In genomic region chr4:133631071-133631768, GRCm38 (mm10) we compare ENCODE assay signal across 8 mouse cellular contexts. TPM values are rescaled to one million over a fixed set of nuclear protein-coding genes. Genes with fewer than 3 reads are reported as not detected.
A peak's percentile ranks its signal among the peaks of the same experiment; 100 is the strongest.
DNase-seq lines count a peak whose midpoint lies in the region; ATAC-seq lines count a peak whose summit lies in the region.

No protein-coding gene starts in this region.

- WGBS in forebrain, embryonic 13.5 days, result 85% methylated on average over 14 of the region's 14 CpGs
- WGBS in kidney, embryonic 14.5 days, result 72% methylated on average over 14 of the region's 14 CpGs
- 17% methylated on average over 14 of the region's 14 CpGs for WGBS in macrophage (ENCODE audit: missing documents)

- H3K79me2 ChIP-seq in macrophage (ENCODE audit: inconsistent target), result peaks cover 58% of the 10 kb centered on the region

- H3K4me1 ChIP-seq in forebrain, embryonic 13.5 days, result peaks cover 20% of the 10 kb centered on the region
- peaks cover 20% of the 10 kb centered on the region for H3K4me1 ChIP-seq in kidney, embryonic 14.5 days (ENCODE audit: control insufficient read depth, insufficient read depth, low read length)

- no peak overlapping the region for H3K4me3 ChIP-seq in forebrain, embryonic 13.5 days
- H3K4me3 ChIP-seq in kidney, embryonic 14.5 days (ENCODE audit: low read length), result 0 out of 2 replicates have a peak overlapping the region, but pooled peaks have one; percentile 3
- H3K4me3 ChIP-seq in macrophage (ENCODE audit: inconsistent target), result peak overlapping the region; percentile 56

- H3K4me2 ChIP-seq in forebrain, embryonic 13.5 days, result peak overlapping the region; percentile 93
- peak overlapping the region; percentile 95 for H3K4me2 ChIP-seq in kidney, embryonic 14.5 days (replicated peaks; ENCODE audit: low read depth, low read length)

- H3K27me3 ChIP-seq in forebrain, embryonic 13.5 days, result no peaks in the 10 kb centered on the region
- no peaks in the 10 kb centered on the region for H3K27me3 ChIP-seq in kidney, embryonic 14.5 days (ENCODE audit: control insufficient read depth, insufficient read depth, low read length)

- ATAC-seq in forebrain, embryonic 13.5 days, result no peak
- no peak for ATAC-seq in kidney, embryonic 14.5 days (ENCODE audit: low FRiP score, low TSS enrichment)

- DNase-seq in heart, adult 18-20 months, result peak; percentile 51 to 63
- DNase-seq in heart, postnatal 4 days, result no peak
- DNase-seq in left cerebral cortex, adult 11 months (ENCODE audit: low spot score), result no peak
- DNase-seq in right cerebral cortex, postnatal 14 days, result no peak
- no peak for DNase-seq in thymus, adult 18-20 months

- no peaks in the 10 kb centered on the region for H3K9me3 ChIP-seq in forebrain, embryonic 13.5 days (replicated peaks)
- no peaks in the 10 kb centered on the region for H3K9me3 ChIP-seq in kidney, embryonic 14.5 days (ENCODE audit: control insufficient read depth, low read length)

- no peak overlapping the region for H3K27ac ChIP-seq in forebrain, embryonic 13.5 days
- H3K27ac ChIP-seq in kidney, embryonic 14.5 days (ENCODE audit: low read depth, low read length), result no peak overlapping the region
- H3K27ac ChIP-seq in macrophage, result peak overlapping the region; percentile 35

- peaks cover 10% of the 10 kb centered on the region for H3K36me3 ChIP-seq in forebrain, embryonic 13.5 days (ENCODE audit: poor library complexity, severe bottlenecking)
- H3K36me3 ChIP-seq in kidney, embryonic 14.5 days (ENCODE audit: control insufficient read depth, insufficient read depth, low read length), result peaks cover 8% of the 10 kb centered on the region
- H3K36me3 ChIP-seq in macrophage (ENCODE audit: inconsistent target), result peaks cover 9% of the 10 kb centered on the region

- 0 out of 2 replicates have a peak overlapping the region, but pooled peaks have one; percentile 26 for H3K9ac ChIP-seq in forebrain, embryonic 13.5 days
- H3K9ac ChIP-seq in kidney, embryonic 14.5 days (ENCODE audit: low read depth, low read length), result peak overlapping the region; percentile 23; the same call in 1 of the 2 replicates

RNA-seq across cellular contexts. Expression of gene Zdhhc18, which starts 18.7 kb away (rescaled TPM):
- 10 to 100 TPM; 20.9 to 31.7 TPM for total RNA-seq in heart, adult 18-20 months (2021)
- total RNA-seq in heart, postnatal 4 days (2021), result 10 to 100 TPM; 21.4 to 22.1 TPM
- polyA plus RNA-seq in forebrain, embryonic 13.5 days (2015; fragmentation: Nextera tagmentation; extraction: Ambion mirVana), result 3.2 and 4.6 TPM in 2 replicates
- polyA plus RNA-seq in kidney, embryonic 14.5 days (2014; fragmentation: Nextera tagmentation; extraction: Ambion mirVana), result 3.0 and 4.2 TPM in 2 replicates
- 100 to 1,000 TPM in 6 of 26 experiments, 10 to 100 TPM in 20; 33.1 to 176 (median 55.0) TPM for total RNA-seq in macrophage (2018; cell fraction: chromatin; rRNA removed)
- total RNA-seq in macrophage (2018; cell fraction: cytosol; rRNA removed), result 10 to 100 TPM; 12.1 to 36.4 (median 19.1) TPM
- 100 to 1,000 TPM in 3 of 26 experiments, 10 to 100 TPM in 23; 29.4 to 155 (median 46.0) TPM for total RNA-seq in macrophage (2018; cell fraction: nucleus; rRNA removed)
- polyA plus RNA-seq in macrophage (2018), result 15.6 to 22.3 TPM (median 19.4 TPM) in 3 replicates

RNA-seq across cellular contexts. Expression of gene Sfn, which starts 29.3 kb away (rescaled TPM):
- 1 to 10 TPM; 1.0 to 1.4 TPM for total RNA-seq in heart, adult 18-20 months (2021)
- 1 to 10 TPM; 1.3 to 1.4 TPM for total RNA-seq in heart, postnatal 4 days (2021)
- 0.92 and 0.99 TPM in 2 replicates for polyA plus RNA-seq in forebrain, embryonic 13.5 days (2015; fragmentation: Nextera tagmentation; extraction: Ambion mirVana)
- polyA plus RNA-seq in kidney, embryonic 14.5 days (2014; fragmentation: Nextera tagmentation; extraction: Ambion mirVana), result 8.0 and 9.5 TPM in 2 replicates
- total RNA-seq in macrophage (2018; cell fraction: chromatin; rRNA removed), result 10 to 100 TPM in 11 of 26 experiments, 1 to 10 TPM in 15; 5.2 to 18.2 (median 9.0) TPM
- 1 to 10 TPM; 2.3 to 6.2 (median 4.7) TPM for total RNA-seq in macrophage (2018; cell fraction: cytosol; rRNA removed)
- total RNA-seq in macrophage (2018; cell fraction: nucleus; rRNA removed), result 10 to 100 TPM in 10 of 26 experiments, 1 to 10 TPM in 16; 6.7 to 14.4 (median 9.6) TPM
- polyA plus RNA-seq in macrophage (2018), result 2.4 to 3.6 TPM (median 3.0 TPM) in 3 replicates

RNA-seq across cellular contexts. Expression of gene Pigv, which starts 41.2 kb away (rescaled TPM):
- 10 to 100 TPM; 12.5 to 12.7 TPM for total RNA-seq in heart, adult 18-20 months (2021)
- total RNA-seq in heart, postnatal 4 days (2021), result 10 to 100 TPM in 1 of 2 experiments, 1 to 10 TPM in 1; 9.8 to 12.0 TPM
- polyA plus RNA-seq in forebrain, embryonic 13.5 days (2015; fragmentation: Nextera tagmentation; extraction: Ambion mirVana), result 13.6 and 14.5 TPM in 2 replicates
- 12.6 and 16.9 TPM in 2 replicates for polyA plus RNA-seq in kidney, embryonic 14.5 days (2014; fragmentation: Nextera tagmentation; extraction: Ambion mirVana)
- 10 to 100 TPM; 11.7 to 99.4 (median 23.3) TPM for total RNA-seq in macrophage (2018; cell fraction: chromatin; rRNA removed)
- total RNA-seq in macrophage (2018; cell fraction: cytosol; rRNA removed), result 10 to 100 TPM in 21 of 26 experiments, 1 to 10 TPM in 5; 7.2 to 20.6 (median 13.0) TPM
- total RNA-seq in macrophage (2018; cell fraction: nucleus; rRNA removed), result 10 to 100 TPM; 16.8 to 80.0 (median 28.9) TPM
- 3.4 to 11.0 TPM (median 7.7 TPM) in 3 replicates for polyA plus RNA-seq in macrophage (2018)

RNA-seq across cellular contexts. Expression of gene Gpn2, which starts 47.1 kb away (rescaled TPM):
- total RNA-seq in heart, adult 18-20 months (2021), result 1 to 10 TPM; 7.9 TPM
- total RNA-seq in heart, postnatal 4 days (2021), result 10 to 100 TPM; 11.0 to 11.1 TPM
- polyA plus RNA-seq in forebrain, embryonic 13.5 days (2015; fragmentation: Nextera tagmentation; extraction: Ambion mirVana), result 25.0 and 29.5 TPM in 2 replicates
- 23.6 and 23.9 TPM in 2 replicates for polyA plus RNA-seq in kidney, embryonic 14.5 days (2014; fragmentation: Nextera tagmentation; extraction: Ambion mirVana)
- total RNA-seq in macrophage (2018; cell fraction: chromatin; rRNA removed), result 10 to 100 TPM in 25 of 26 experiments, 1 to 10 TPM in 1; 9.3 to 25.8 (median 14.9) TPM
- total RNA-seq in macrophage (2018; cell fraction: cytosol; rRNA removed), result 10 to 100 TPM in 22 of 26 experiments, 1 to 10 TPM in 4; 8.6 to 15.0 (median 11.9) TPM
- 10 to 100 TPM in 24 of 26 experiments, 1 to 10 TPM in 2; 7.7 to 23.5 (median 16.5) TPM for total RNA-seq in macrophage (2018; cell fraction: nucleus; rRNA removed)
- 5.4 to 14.2 TPM (median 12.1 TPM) in 3 replicates for polyA plus RNA-seq in macrophage (2018)

RNA-seq across cellular contexts. Expression of gene Gpatch3, which starts 56.7 kb away (rescaled TPM):
- total RNA-seq in heart, adult 18-20 months (2021), result 1 to 10 TPM; 3.2 to 3.6 TPM
- total RNA-seq in heart, postnatal 4 days (2021), result 1 to 10 TPM; 5.2 to 6.0 TPM
- 6.7 and 7.7 TPM in 2 replicates for polyA plus RNA-seq in forebrain, embryonic 13.5 days (2015; fragmentation: Nextera tagmentation; extraction: Ambion mirVana)
- polyA plus RNA-seq in kidney, embryonic 14.5 days (2014; fragmentation: Nextera tagmentation; extraction: Ambion mirVana), result 6.5 and 10.2 TPM in 2 replicates
- 100 to 1,000 TPM in 3 of 26 experiments, 10 to 100 TPM in 23; 52.3 to 159 (median 67.1) TPM for total RNA-seq in macrophage (2018; cell fraction: chromatin; rRNA removed)
- total RNA-seq in macrophage (2018; cell fraction: cytosol; rRNA removed), result 10 to 100 TPM; 13.2 to 23.2 (median 17.6) TPM
- 10 to 100 TPM; 22.0 to 60.1 (median 38.5) TPM for total RNA-seq in macrophage (2018; cell fraction: nucleus; rRNA removed)
- polyA plus RNA-seq in macrophage (2018), result 13.9 to 16.6 TPM (median 14.8 TPM) in 3 replicates

Comparison
In these comparisons a context has a peak if more than half of its experiments do, and no peak if none do; other contexts are left out.
1. DNase-seq: peak in heart, adult 18-20 months (2 of 2); none in heart, postnatal 4 days (single experiment), left cerebral cortex, adult 11 months (single experiment), right cerebral cortex, postnatal 14 days (single experiment) and thymus, adult 18-20 months (0 of 2).